Mouse (Mus musculus) hindbrain, embryonic 11.5 days (tissue): ENCODE data around the gene Rnpepl1. TPM values are rescaled to one million over a fixed set of nuclear protein-coding genes. Genes with fewer than 3 reads are reported as not detected.

Experiments
- ATAC-seq: fragments of 200-750 bp; cut with Nextera tagmentation; 2 replicates; pipeline ENCODE4 v1.8.0; 2017; ENCODE audit warnings: mild to moderate bottlenecking, moderate TSS enrichment, moderate library complexity; ENCODE audit not compliant: low FRiP score
- DNase-seq: peaks from one replicate; pipeline ENCODE4 v3.0.0-alpha.2; 2015; ENCODE audit warnings: low spot score
- H3K27ac ChIP-seq: fragments of 300-500 bp; sonication (generic); 2 replicates; pipeline ENCODE4 v1.5.1; 2014; ENCODE audit warnings: mild to moderate bottlenecking, low read depth, low read length
- H3K27me3 ChIP-seq: fragments of 300-500 bp; sonication (generic); 2 replicates; pipeline ENCODE4 v1.6.1; 2014; ENCODE audit warnings: mild to moderate bottlenecking, low read length, moderate library complexity, mixed read lengths; ENCODE audit not compliant: control insufficient read depth, insufficient read depth
- H3K36me3 ChIP-seq: fragments of 300-500 bp; sonication (generic); 2 replicates; pipeline ENCODE4 v1.6.1; 2014; ENCODE audit warnings: mild to moderate bottlenecking, low read length, moderate library complexity, mixed read lengths; ENCODE audit not compliant: control insufficient read depth, insufficient read depth
- H3K4me1 ChIP-seq: fragments of 300-500 bp; sonication (generic); replicated peaks from 2 replicates; pipeline ENCODE4 v1.6.1; 2014; ENCODE audit warnings: low read length, mixed read lengths; ENCODE audit not compliant: control insufficient read depth, insufficient read depth
- H3K4me2 ChIP-seq: fragments of 300-500 bp; sonication (generic); replicated peaks from 2 replicates; pipeline ENCODE4 v1.6.1; 2014; ENCODE audit warnings: mild to moderate bottlenecking, low read depth, low read length
- H3K4me3 ChIP-seq: fragments of 300-500 bp; sonication (generic); 2 replicates; pipeline ENCODE4 v1.5.1; 2014; ENCODE audit warnings: low read depth, low read length
- H3K9ac ChIP-seq: fragments of 300-500 bp; sonication (generic); 2 replicates; pipeline ENCODE4 v1.6.1; 2014; ENCODE audit warnings: low read depth, low read length
- H3K9me3 ChIP-seq: fragments of 300-500 bp; sonication (generic); 2 replicates; pipeline ENCODE4 v1.6.1; 2016; ENCODE audit warnings: low read length; ENCODE audit not compliant: control insufficient read depth
- WGBS: fragments of 180-500 bp; shearing (Covaris S2); extraction: QIAGEN DNeasy Blood & Tissue Kit; methylation state at CpG from one replicate; pipeline ENCODE4 v1.1.7; 2014; 5-methylcytosine and 5-hydroxymethylcytosine counted together
- polyA plus RNA-seq: library from polyadenylated mRNA; unstranded; fragments of >200 nt; fragmentation: Nextera tagmentation; extraction: Ambion mirVana; gene quantifications from 2 replicates; pipeline ENCODE4 v1.2.1, GENCODE M21; 2014

The Rnpepl1 gene
- polyA plus RNA-seq, 1 experiment from 2014 or later, result 14.3 TPM

DNA sequence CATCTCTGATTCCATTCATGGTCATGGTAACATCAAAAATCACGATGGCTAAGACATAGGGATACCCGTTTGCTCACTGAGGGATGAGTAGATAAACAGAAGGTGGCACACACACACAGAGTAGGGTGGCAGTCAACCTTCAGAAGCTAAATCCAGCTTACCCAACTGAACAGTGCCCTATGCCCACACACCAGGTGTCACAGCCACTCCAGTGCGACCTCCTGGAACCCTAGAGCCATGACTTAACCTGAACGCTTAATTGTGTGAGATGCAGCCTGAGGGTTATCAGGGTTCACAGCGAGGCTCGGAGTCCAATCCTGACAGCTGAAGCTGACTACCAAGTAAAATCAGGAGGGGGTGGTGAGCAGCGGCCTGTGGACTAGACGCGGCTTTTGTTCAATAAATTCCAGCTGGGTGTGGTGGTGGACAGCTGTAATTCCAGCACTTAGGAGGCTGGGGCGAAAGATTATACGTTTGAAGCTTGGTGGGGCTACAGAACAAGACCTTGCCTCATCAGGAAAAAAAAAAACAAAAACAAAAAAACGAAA is 33.1 kb upstream of the Rnpepl1 start:
- Histone ChIP-seq H3K27ac (no peak overlapping the region), H3K27me3 (no peaks in the 10 kb centered on the region), H3K9me3 (no peaks in the 10 kb centered on the region), H3K4me1 (no peaks in the 10 kb centered on the region), H3K9ac (no peak overlapping the region), H3K36me3 (no peaks in the 10 kb centered on the region), H3K4me2 (no peak overlapping the region), H3K4me3 (no peak overlapping the region)
- DNase-seq (no peak), ATAC-seq (no peak)
- 69% methylated on average over 12 of the region's 12 CpGs for WGBS

DNA sequence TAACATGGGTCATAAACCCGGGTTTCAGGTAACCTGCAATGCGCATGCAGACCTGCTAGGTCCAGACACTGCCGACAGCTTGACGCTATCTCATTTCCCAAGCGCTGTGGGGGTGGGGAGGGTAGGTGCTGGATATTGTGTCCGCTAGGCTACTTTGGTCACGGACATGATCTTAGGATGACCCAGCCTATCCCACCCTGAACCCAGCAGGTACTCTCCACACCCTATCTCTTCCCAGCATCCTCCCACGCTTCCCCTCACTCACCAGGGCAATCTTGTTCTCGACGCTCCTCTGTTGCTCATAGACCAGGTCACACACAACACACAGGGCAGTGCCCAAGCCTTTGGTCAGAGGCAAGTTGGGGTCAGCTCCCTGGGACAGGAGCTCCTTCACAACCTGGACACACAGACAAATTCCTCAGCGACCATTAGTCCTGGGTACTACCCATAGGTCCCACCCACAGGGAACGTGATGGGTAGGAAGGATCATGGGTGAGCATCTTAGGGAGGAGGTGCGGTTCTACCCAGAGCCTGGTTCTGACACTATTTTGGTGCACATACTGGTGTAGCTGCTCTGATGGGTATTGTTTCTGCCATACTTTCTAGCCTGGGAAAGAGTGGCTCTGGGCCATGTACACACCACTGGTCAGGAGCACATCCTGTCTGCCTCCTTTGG is 32.4 kb upstream of the Rnpepl1 start:
- no peaks in the 10 kb centered on the region for H3K9me3 ChIP-seq
- H3K36me3 ChIP-seq, result no peaks in the 10 kb centered on the region
- no peak overlapping the region for H3K27ac ChIP-seq
- H3K4me2 ChIP-seq, result no peak overlapping the region
- H3K4me3 ChIP-seq, result no peak overlapping the region
- ATAC-seq (no peak), DNase-seq (no peak)
- 87% methylated on average over 13 of the region's 13 CpGs for WGBS
- H3K4me1 ChIP-seq, result no peaks in the 10 kb centered on the region
- H3K27me3 ChIP-seq, result no peaks in the 10 kb centered on the region
- H3K9ac ChIP-seq, result no peak overlapping the region

DNA sequence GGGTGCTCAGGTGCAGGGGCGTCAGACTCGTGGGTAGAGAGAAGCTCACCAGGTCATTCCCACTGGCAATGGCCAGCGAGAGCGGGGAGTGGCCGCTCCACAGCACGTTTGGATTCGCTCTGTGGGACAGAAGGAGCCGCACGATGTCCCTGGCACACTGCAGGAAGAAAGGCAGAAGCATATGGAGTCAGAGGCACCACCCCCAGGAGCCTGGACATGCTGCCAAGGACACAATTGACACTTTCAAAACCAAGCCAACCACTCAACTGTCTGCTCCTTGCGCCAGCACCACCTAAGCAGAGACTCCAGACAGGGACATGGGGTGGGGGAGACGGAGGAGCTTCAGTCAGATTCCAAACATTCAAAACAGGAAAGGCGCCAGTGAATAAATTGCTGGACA is 31.3 kb upstream of the Rnpepl1 start:
- no peak overlapping the region for H3K9ac ChIP-seq
- H3K27ac ChIP-seq, result no peak overlapping the region
- no peak for ATAC-seq
- H3K36me3 ChIP-seq, result no peaks in the 10 kb centered on the region
- H3K4me1 ChIP-seq, result no peaks in the 10 kb centered on the region
- no peak overlapping the region for H3K4me3 ChIP-seq
- 90% methylated on average over 12 of the region's 12 CpGs for WGBS
- no peak for DNase-seq
- H3K9me3 ChIP-seq, result no peaks in the 10 kb centered on the region
- H3K27me3 ChIP-seq, result no peaks in the 10 kb centered on the region
- no peak overlapping the region for H3K4me2 ChIP-seq

DNA sequence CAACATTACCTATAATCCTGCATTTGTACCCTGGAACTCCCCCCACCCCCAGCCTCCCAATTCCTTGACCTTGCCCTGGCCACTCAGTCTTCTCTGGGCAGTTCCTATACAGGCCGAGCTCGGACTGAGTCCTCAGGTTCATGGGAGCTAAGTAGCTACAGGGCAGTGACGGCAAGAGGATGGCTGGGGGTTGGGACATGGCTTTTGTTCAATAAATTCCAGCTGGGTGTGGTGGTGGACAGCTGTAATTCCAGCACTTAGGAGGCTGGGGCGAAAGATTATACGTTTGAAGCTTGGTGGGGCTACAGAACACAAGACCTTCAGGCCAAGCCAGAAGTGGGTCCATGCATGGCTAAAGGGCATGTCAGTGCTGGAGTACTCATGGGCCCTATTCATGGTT is 30.5 kb upstream of the Rnpepl1 start:
- Histone ChIP-seq H3K9ac (no peak overlapping the region), H3K4me1 (no peaks in the 10 kb centered on the region), H3K4me2 (no peak overlapping the region), H3K36me3 (no peaks in the 10 kb centered on the region), H3K27me3 (no peaks in the 10 kb centered on the region), H3K9me3 (no peaks in the 10 kb centered on the region), H3K4me3 (no peak overlapping the region), H3K27ac (no peak overlapping the region)
- DNase-seq (no peak), ATAC-seq (no peak)
- WGBS, result 76% methylated on average over 5 of the region's 5 CpGs

DNA sequence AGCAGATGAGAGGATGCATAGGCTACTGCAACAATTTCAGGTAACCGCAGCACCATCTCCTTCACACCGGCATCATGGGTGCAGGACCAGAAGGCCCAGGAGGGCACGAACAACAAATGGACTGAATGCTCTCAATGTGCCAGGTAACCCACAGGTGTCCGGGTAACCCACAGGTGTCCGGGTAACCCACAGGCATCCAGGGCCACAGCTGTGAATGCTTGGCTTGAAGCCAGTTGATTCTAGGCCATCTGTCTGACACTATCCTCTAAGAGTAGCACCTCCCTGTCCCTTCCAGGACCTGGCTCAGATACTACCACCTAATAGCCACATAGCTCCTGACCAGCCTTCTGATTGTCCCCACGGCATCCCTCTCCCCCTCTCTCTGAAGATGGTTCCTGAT is 28.6 kb upstream of the Rnpepl1 start:
- H3K4me2 ChIP-seq, result no peak overlapping the region
- WGBS, result 91% methylated on average over 6 of the region's 6 CpGs
- no peaks in the 10 kb centered on the region for H3K27me3 ChIP-seq
- H3K36me3 ChIP-seq, result no peaks in the 10 kb centered on the region
- DNase-seq (no peak), ATAC-seq (no peak)
- no peak overlapping the region for H3K27ac ChIP-seq
- H3K9ac ChIP-seq, result no peak overlapping the region
- H3K4me1 ChIP-seq, result no peaks in the 10 kb centered on the region
- no peak overlapping the region for H3K4me3 ChIP-seq
- no peaks in the 10 kb centered on the region for H3K9me3 ChIP-seq

DNA sequence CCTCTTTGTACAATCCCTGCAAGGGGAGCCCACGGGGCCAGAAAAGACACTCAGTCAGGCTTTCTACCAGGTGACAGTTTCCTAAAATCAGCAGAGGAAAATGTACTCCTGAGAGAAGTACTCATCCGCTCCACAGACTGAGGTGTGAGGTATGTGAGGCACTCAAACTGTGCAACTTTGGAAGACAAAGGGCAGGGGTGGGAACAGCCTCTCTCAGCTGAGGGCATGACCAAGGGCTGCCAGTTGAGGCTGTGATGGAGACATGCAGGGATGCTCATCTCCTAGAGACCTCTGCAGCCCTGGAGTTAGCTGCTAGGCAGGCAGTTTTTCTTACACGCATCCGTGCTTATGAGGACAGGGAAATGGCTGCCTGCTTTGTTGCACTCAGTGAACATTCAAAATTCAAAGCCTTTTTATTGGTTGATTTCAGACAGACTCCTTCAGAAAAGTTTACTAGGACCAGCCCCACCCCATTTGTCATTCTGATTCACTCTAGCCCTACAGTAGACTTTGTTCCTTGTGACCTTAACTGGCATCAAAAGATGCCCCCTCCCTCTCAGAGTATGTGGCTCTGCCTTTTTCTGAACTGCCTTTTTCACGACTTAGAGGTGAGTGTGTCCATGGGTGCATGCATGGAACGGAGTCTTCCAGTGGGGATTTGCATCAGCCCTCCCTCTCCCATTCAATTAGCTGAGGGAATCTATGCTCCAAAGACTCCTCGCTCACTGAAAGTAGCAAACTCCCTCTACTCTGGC is 21.5 kb upstream of the Rnpepl1 start:
- Histone ChIP-seq H3K36me3 (no peaks in the 10 kb centered on the region), H3K27ac (no peak overlapping the region), H3K9ac (no peak overlapping the region), H3K9me3 (no peaks in the 10 kb centered on the region), H3K4me3 (no peak overlapping the region), H3K4me1 (no peaks in the 10 kb centered on the region), H3K4me2 (no peak overlapping the region), H3K27me3 (no peaks in the 10 kb centered on the region)
- no peak for DNase-seq
- no peak for ATAC-seq
- 75% methylated on average over 7 of the region's 7 CpGs for WGBS

DNA sequence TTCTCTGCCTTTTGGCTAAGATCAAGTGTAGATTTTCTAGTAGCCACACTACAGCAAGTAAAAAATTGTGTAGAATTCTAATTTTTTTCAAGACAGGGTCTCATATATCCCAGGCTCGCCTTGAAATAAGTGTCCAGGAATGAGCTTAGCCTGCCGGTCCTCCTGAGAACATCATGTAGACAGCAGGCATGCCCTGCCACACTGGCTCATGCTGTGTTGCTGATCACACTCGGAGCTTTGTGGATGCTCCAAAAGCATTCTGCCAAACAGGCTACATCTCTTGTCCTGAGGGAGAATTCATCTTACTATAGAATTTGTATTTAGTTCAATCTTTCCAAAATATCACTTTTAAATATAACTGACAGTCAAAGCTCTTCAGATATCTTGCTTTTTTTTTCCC is 17.8 kb upstream of the Rnpepl1 start:
- H3K9ac ChIP-seq, result no peak overlapping the region
- H3K36me3 ChIP-seq, result no peaks in the 10 kb centered on the region
- ATAC-seq (no peak), DNase-seq (no peak)
- no peak overlapping the region for H3K4me2 ChIP-seq
- 70% methylated on average over 3 of the region's 3 CpGs for WGBS
- H3K4me1 ChIP-seq, result no peaks in the 10 kb centered on the region
- H3K27me3 ChIP-seq, result no peaks in the 10 kb centered on the region
- no peaks in the 10 kb centered on the region for H3K9me3 ChIP-seq
- H3K4me3 ChIP-seq, result no peak overlapping the region
- no peak overlapping the region for H3K27ac ChIP-seq

DNA sequence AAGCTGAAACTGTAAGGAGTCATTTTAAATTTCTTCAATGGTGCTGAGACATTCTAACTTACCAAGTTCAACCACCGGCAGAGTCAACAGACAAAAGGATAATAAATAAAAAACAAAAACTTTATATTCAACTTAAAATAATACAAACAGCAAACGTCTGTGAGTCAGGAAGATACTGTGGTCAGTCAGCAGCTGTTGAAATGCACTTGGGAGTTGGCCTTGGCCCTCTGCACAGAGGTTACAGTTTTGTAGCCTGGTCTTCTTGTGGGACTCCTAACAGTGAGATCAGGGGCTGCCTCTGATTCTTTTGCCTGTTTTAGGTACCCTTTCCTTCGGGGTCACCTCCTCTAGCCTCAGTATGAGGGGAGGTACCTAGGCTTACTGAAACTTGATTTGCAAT is 16.7 kb upstream of the Rnpepl1 start:
- Histone ChIP-seq H3K27me3 (no peaks in the 10 kb centered on the region), H3K4me3 (no peak overlapping the region), H3K27ac (no peak overlapping the region), H3K4me2 (no peak overlapping the region), H3K9ac (no peak overlapping the region), H3K4me1 (no peaks in the 10 kb centered on the region), H3K36me3 (no peaks in the 10 kb centered on the region), H3K9me3 (no peaks in the 10 kb centered on the region)
- WGBS, result 70% methylated on average over 3 of the region's 3 CpGs
- ATAC-seq (no peak), DNase-seq (no peak)

DNA sequence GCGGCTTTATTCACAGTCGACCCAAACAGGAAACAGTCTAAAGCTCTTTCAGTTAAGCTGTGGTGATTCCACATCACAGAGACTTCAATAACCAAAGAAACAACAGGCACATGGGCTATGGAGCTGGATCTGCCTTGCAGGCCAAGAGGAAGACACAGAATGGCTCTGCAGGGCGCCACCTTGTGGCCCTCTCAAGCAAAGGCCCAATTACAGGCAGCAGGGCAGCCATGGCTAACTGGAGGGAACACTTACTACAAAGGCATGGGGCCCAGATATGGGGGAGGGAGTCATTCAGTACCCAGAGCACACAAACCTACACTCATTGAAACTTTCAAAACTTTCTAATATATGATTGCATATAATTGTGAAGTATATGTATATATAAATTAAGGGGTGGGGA is 15.5 kb upstream of the Rnpepl1 start:
- H3K9ac ChIP-seq, result no peak overlapping the region
- no peaks in the 10 kb centered on the region for H3K36me3 ChIP-seq
- H3K9me3 ChIP-seq, result no peaks in the 10 kb centered on the region
- 18% methylated on average over 3 of the region's 3 CpGs for WGBS
- no peaks in the 10 kb centered on the region for H3K4me1 ChIP-seq
- H3K4me3 ChIP-seq, result no peak overlapping the region
- DNase-seq, result peak; percentile 90
- peak; percentile 47; the same call in 1 of the 2 replicates for ATAC-seq
- no peak overlapping the region for H3K27ac ChIP-seq
- no peak overlapping the region for H3K4me2 ChIP-seq
- no peaks in the 10 kb centered on the region for H3K27me3 ChIP-seq
